Mouse (Mus musculus) natural killer cell, adult 2 months (primary cell): ENCODE results near the gene Tppp.
"Not testable (repeated sequence)": the region's sequence is repeated elsewhere in the genome, so short reads cannot be mapped to it uniquely, and the experiment has no call there.

Source experiments
- DNase-seq, 2 experiments: peaks; one replicate each; pipeline ENCODE4 v3.0.0; 2022; ENCODE audit warnings: low spot score in 2 of 2

Gene Tppp

GRCm38 (mm10) chr13:74008948-74009718, at the start of gene Tppp:
Gene Tppp, plus strand, starts transcription at chr13:74009407.
- peak; percentile 50 to 78 for DNase-seq

GRCm38 (mm10) chr13:73960117-73960652, 49.0 kb upstream of the Tppp start:
- no peak for DNase-seq

- DNase-seq = no peak
Observed at GRCm38 (mm10) chr13:73961177-73961576, 48.0 kb upstream of the Tppp start.

GRCm38 (mm10) chr13:73963551-73963950, 45.7 kb upstream of the Tppp start, which contains the start of gene Zdhhc11:
Gene Zdhhc11, plus strand, starts transcription at chr13:73963851.
- DNase-seq = no peak

GRCm38 (mm10) chr13:73970545-73971448, 38.4 kb upstream of the Tppp start:
- peak; percentile 2 to 13 for DNase-seq

GRCm38 (mm10) chr13:73974523-73974922, 34.7 kb upstream of the Tppp start:
- DNase-seq = no peak

GRCm38 (mm10) chr13:73976935-73977334, 32.3 kb upstream of the Tppp start:
- DNase-seq = no peak

DNA sequence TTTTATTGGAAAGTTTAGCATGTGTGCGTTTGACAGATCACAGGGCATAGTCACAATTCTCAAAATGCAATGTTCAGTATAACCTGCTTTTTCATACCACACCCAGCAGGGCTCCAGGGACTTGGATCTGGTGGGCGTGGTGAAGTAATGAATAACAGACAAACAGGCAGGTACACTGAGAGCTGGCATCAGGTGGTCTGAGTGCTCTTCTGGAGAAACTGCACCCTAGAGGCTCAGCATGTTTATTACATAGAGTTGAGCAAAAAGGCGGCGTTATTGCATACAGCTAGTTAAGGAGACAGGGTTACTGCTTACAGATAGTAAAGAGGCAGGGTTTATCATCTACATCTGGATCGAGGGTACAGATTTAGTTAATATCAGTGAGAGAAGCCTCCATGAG, 18.9 kb upstream of the Tppp start:
- no peak for DNase-seq

DNA sequence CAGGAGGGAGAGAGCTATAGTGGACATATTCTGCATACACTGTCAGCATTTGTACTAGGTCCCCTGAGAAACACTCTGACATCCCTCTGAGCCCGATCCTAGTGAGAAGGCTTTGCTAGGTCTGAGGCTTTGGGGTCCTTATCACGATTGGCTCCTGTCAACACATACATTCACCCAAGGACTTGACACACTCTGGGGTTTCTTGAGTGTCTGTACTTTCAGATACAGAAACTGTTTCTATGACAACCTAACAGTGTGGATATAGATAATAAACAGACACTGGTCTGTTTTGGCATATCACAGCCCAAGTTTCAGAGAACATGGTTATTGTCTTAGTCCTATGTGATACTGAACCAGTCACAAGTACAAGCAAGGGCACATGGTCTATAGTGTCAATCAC, 18.4 kb upstream of the Tppp start:
- DNase-seq = no peak

- no peak for DNase-seq
Observed at GRCm38 (mm10) chr13:73991267-73991666, 17.9 kb upstream of the Tppp start.

DNA sequence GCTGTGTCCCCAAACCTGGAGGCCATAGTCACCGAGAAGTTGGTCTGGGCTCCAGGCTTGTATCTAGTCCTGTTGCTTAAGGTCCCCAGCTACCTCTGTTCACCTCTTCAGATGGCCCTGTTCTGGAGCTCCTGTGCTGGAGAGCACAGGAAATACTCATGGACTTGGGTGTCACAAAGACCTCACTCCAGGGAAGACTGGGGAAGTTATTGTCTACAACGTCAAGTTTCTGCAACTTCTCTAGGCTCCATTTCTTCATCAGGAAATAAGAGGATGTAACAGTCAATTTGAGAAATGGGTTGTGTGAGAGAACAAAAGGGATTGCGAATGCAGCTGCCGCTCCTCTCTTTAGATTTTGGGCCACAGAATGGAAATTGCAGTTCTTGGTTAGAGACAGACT, 12.8 kb upstream of the Tppp start:
- DNase-seq = no peak

GRCm38 (mm10) chr13:74000519-74000918, 8.7 kb upstream of the Tppp start:
- DNase-seq = no peak

- no peak for DNase-seq
Observed at GRCm38 (mm10) chr13:74000961-74001360, 8.2 kb upstream of the Tppp start.

DNA sequence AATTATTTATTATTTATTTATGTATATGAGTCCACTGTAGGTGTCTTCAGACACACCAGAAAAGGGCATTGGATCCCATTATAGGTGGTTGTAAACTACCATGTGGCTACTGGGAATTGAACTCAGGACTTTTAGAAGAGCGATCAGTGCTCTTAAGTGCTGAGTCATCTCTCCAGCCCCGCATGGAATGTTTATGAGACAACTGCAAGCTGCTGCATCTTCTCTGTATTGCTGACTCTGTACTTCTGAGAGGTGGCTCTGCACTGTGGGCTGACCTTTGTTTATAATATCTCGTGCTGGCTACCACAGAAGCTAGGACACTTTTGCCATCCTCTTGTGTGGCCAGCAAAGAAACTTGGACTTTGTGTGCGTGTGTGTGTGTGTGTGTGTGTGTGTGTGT, 7.7 kb upstream of the Tppp start:
- no peak for DNase-seq

GRCm38 (mm10) chr13:74006881-74007280, 2.3 kb upstream of the Tppp start:
- DNase-seq = not testable (repeated sequence)

GRCm38 (mm10) chr13:74008216-74008615, 991 bp upstream of the Tppp start:
- not testable (repeated sequence) for DNase-seq

GRCm38 (mm10) chr13:74009791-74010614, 796 bp downstream of the Tppp start:
- DNase-seq = no peak

GRCm38 (mm10) chr13:74010678-74011077, 1.5 kb downstream of the Tppp start:
- DNase-seq = no peak

- DNase-seq = no peak
Observed at GRCm38 (mm10) chr13:74015908-74016307, 6.7 kb downstream of the Tppp start.

GRCm38 (mm10) chr13:74017426-74017825, 8.2 kb downstream of the Tppp start:
- no peak for DNase-seq

DNA sequence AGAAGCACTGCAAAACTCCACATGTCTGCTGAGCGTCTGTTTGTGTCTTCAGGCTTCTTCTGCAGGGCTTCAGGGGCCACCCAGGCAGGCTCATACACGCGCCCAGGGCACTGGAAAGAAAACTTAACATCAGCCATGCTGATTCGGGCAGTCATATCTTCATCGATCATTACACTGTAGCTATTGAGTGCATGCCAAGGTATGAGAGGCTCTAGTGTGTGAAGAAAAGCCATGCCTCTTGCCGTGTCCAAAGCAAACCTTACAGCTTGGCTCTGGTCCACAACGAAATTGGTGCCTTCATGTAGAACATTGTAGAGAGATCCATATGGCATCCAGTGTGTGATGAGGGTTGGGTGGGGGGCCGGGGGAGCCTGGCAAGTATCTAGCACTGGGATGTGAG, 9.8 kb downstream of the Tppp start:
- DNase-seq = not testable (repeated sequence)
